Mouse (Mus musculus) mesoderm, embryonic 11.5 days (tissue): ENCODE data around the gene Gpr146.

Experiments used
- DNase-seq: peaks from one replicate; pipeline ENCODE4 v3.0.0-alpha.2; 2012; ENCODE audit warnings: low read depth, low spot score

The Gpr146 gene

DNA sequence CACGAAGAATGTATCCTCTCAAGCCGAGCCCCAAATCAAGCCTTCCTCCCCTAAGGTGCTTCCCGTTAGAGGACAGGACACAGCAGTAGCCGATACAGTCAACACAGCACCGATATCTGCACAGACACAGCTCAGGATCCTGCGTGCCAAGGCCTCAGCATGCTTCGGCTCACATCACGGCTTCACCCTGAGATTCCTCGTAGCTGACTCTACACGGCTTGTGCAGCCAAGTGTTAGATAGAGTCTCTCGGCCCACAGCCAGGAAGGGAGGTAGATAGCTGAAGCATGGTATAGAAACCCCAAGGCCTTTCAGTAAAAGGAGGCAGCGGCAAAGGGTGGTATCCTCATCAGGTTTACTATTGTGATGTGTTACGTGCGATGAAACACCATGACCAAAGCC lies 22.5 kb downstream of the Gpr146 start:
- DNase-seq, result no peak

DNA sequence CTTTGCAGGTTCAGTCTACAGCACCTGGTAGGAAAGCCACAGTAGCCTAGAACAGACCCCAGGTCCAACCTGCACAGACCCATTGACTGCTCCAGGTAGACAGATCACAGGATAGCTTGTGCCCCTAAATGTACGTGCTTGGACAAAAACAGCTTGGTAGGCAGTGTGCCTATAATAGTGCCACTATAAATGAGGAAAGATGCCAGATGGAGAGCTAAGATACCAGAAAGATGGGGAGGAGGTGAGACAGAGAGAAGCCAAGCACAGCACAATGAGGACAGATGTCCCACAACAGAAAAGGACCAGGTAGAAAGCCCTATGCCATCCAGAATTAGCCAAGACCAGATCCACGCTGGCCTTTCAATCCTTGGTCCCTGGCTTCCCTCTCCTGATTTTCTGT lies 24.6 kb downstream of the Gpr146 start:
- no peak for DNase-seq

DNA sequence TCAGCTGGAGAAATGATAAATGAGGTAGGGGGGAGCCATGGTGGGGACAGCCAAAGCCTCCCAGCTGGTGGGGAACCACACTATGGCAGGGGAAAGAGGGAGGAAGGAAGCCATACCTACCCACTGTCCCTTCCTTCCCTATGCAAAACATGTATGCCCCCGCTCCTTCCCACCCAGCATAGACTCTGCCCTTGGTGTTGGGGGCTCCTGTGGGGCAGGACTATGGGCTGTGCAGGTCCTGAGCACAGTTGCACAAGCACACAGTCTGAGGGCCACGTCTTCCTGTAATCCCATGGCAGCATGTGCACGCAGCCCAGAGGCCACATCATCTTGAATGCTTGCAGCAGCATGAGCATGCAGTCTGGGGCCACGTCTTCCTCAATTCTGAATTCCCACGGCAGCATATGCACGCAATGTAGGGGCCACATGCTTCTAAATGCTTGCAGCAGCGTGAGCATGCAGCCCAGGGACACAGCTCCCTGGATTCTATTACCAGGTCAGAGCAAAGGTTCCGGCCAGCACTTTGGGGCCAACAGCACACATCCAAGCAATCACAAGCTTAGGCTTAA lies 26.3 kb downstream of the Gpr146 start:
- no peak for DNase-seq

DNA sequence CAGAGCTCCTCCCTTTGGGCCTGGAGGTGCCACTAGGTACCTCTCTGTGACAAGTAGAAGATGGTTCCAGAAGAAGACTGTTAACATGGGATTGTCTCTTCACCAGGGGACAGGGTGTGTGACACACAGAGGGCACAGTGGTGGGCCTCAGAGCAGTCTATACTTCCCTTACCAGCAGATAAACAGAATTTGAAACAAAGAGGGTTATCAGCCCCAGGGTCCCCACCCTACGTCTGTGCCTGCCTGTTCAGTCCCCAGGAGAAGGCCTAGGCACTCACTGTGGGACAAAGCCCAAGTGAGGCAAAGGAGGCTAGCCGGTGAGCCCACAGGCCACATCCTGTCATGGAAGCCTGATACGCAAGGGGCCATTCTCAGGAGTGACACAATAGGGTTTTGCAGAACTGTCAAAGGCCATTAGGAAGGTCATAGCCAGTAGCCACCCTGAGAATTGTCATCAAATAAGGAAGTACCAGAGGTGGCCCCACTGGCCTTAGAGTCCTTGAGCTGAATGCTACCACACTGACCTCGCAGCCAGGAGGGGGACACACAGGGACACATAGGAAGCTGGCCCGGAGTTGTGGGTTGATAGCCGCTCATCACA lies 27.4 kb downstream of the Gpr146 start, which contains the start of gene C130050O18Rik:
TSS of gene C130050O18Rik (plus strand) at position 480 of the 601 bp plus-strand sequence.
- no peak for DNase-seq

DNA sequence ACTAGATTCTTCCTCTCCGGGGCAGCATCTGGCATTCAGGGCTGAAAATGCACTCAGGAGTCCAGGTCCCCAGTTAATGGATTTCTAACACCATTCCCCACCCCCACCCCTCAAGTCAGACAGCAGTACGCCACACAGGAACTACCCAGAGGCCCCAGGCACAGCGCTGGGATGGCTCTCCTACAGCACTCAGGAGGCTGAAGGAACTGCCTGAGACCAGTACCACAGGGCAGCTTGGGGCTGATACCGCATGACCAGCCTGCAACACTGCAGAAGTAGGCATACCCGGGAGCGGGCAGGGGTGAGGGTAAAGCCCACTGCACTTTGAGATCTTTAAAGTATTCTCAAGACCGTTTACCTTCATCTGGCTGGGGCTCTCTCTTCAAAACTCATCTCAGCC lies 28.0 kb downstream of the Gpr146 start:
- DNase-seq, result peak; percentile 23

DNA sequence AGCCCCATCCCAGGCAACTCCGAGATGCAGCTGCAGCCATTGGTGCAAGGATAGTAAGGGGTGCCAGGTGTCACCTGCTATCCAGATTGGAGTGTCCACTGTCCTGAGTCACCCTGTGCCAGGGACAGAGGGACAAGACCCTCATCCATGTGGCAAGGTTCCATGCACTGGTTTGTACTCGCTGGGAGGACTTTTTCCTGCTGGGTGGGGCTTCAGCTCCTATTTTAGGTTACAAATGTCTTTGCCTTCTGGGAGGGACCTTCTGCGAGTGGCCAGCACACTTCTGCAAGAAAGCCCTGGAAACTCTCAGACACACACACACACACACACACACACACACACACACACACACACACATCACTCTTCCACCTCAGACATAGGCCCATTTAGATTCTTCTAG lies 28.5 kb downstream of the Gpr146 start:
- no peak for DNase-seq

DNA sequence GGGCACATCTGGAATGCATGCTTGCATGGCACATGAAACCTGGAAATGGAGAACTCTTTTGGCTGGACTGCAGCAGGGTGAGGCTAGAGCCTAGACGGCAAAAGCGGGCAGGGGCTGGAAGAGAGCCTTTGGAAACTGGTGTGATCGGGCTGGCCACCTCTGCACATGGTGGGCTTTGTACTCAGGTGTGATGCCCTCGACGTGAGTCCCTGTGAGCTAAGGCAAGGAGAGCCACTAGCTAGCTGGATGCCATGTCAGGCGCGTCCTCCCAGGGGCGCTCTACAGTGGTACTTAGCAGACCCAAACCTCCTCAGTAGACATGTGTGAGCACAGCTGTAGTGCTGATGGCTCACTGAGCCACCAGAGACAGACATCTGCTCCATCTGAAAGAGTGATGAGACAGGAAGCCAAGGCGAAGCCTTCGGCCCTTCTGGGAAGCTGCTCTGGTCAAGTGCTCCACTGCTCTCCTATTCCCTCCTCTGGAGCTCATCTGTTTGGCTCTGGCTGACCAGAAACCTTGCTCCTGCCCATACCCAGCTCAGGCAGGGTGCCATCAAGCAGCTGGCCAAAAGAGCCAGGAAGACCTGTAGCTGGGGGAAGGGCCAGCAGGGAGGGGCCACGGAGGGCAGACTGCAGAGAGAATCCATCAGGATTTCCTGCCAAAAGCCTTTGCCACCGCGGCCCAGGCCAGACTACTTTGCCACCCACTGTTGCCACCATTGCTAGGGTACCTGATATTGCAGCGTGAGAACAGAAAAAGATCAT lies 29.8 kb downstream of the Gpr146 start:
- DNase-seq, result no peak

DNA sequence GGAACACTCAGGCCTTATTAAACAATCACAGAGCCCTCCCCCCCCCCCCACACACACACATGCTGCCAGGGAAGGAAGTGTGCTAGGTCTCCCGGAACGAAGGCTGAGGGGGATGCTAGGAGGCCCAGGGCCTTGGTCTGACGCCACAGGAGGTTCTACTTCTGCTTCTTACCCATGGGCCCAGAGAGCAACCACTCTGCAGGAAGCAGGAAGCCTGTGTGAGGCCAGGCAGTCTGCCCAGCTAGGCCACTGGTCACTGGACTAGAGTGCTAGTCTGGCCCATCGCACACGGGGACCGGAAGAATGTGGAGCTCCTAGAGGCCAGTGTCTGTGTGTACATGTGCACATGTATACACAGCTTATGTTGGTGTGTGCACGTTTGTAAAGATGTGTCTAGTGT lies 31.0 kb downstream of the Gpr146 start:
- DNase-seq, result no peak

DNA sequence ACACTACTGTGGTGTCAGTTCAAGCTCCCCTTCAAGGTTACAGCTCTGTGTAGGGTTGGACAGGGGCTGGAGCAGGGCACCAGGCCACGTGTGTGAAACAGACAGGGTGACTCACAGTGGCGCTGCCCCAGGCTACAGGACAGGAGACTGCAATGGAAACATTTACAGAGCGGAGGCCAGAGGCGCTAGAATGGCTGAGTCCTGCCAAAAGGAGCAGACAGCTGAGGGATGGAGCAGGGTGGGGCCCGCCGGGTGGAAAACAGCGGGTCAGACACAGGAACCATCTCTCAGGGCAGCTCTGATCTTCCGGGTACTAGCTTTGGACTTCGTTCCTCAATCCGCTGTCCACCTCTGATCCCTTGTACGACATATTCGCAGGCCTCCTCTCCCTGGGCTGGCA lies 31.9 kb downstream of the Gpr146 start:
- DNase-seq, result no peak

DNA sequence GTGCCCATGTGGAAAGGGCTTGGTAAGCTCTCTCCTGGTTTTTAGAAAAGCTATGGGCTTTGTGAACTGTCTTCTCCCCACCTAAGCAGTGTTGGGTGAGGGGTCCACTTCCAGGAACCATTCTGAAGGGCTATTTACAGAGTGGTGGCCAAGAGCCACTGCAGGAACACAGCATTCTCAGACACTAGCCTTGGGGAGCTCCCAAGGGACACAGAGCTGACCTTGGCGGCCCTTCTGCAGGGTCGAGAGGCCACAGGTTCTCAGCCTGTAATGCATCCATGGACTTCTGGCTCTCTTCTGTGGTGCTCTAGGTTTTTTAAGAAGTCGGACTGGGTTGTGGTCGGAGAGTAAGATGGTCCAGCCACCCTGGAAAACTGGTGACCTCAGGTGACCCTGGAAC lies 32.6 kb downstream of the Gpr146 start:
- DNase-seq, result no peak

DNA sequence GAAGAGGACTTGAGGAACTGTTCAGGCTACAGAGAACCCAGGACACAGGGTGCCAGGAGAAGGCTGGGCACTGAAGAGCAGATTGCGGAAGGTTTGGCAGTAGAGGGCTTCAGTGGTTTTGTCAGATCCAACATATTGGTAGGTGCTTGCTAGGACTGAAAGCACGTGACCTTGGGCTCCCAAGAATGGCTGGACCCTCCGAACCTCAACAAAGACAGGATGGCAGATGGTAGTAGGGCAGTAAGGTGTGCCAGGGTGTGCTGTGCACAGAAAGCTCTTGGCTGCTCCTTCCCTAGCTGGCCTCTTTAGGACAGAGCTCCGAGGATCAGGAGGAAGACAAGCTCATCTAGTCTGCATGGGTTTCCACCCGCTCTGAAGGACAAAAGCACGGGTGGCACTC lies 33.6 kb downstream of the Gpr146 start:
- no peak for DNase-seq

DNA sequence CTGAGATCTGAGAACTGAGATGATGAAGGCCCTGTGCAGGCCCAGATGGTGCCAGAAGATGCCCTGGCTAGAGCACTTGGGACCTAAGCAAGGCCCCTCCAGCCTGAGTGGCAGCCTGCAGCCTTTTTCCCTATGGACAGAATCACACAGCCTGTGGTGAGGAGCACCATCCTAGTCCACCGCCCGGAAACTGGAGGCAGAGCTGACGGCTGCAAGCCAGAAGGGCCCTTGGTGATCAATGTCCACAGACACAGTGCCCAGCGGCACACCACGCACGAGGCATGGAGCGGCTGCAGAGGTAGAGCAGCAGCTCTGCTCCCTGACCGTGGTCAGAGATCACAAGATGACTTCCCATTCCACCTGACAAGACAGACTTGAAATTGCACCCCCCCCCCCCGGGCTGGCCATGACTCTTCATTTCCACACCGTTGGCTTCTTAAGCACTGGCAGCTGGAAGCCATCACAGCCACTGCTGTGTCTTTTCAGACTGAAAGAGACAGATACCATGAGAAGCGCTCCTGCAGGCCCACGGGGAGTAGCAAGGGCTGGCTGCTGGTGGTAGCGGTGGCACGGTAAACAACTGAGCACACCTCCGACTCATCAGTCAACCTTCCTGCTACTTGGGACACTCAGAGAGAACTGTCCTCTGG lies 34.3 kb downstream of the Gpr146 start:
- DNase-seq, result no peak

DNA sequence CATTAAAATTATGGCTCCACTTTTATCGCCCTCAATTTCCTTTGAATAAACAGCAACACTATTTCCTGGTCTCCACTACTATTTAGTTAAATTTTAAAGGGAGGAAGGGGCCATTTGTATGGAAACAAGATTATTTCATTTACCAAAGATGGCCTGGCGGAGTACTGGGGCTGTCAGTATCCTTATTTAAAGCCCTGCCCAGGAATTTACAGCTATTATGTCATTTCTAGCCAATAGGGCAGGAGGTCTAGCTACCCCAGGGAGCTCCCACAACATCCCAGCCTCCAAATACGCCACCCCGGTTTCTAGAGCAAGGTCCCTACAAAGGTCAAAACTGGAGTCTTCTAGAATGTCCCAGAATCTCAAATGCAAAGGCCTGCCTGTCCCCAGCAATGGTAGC lies 36.0 kb downstream of the Gpr146 start:
- no peak for DNase-seq

DNA sequence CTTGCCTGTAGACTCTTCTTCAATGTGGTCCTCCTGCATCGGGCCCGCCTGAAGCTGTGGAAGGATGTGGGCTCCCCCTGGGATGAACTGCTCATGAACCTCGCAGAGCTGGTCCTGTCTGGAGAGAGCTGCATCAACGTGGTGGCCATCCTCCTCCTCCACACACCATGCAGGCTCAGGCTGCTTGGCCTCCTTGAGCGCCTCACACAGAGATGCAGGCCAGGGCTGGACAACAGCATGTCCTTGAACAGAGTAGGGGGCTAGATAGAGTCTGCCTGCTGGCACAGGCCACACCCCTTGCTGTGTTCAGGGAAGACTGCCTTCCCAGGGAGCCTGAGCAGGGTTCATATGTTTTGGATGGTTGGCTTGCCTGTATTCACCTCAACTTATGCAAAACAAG lies 37.5 kb downstream of the Gpr146 start:
- no peak for DNase-seq

DNA sequence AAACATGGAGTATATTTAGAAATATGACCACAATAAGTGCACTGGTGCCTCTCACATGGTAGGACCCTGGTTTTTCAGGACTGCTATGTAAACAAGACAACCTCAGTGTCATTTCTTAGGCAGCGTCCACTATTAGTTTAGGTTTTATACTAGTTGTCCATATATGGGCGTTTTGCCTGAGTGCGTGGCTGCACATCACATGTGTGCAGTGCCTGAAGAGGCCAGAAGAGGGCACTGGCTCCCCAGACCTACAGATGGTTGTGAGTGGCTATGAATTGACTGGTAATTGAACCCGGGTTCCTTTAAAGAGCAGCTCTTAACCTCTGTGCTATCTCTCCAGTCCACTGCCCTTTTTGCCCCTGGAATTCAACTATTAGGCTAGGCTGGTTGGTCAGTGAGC lies 39.4 kb downstream of the Gpr146 start:
- DNase-seq, result no peak

DNA sequence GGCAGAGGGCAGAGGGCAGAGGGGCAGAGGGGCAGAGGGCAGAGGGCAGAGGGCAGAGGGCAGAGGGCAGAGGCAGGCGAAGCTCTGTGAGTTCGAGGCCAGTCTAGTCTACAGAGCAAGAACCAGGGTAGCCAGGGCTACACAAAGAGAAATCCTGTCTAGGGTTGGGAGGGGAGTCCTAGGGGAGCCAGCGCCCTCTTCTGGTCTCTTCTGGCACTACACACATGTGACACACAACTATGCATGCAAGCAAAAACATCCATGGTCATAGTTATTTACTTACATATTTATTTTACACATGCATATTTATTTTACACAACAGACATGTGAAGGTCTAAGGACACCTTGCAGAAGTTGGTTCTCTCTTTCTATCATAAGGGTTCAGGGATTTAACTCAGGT lies 40.0 kb downstream of the Gpr146 start:
- no peak for DNase-seq

DNA sequence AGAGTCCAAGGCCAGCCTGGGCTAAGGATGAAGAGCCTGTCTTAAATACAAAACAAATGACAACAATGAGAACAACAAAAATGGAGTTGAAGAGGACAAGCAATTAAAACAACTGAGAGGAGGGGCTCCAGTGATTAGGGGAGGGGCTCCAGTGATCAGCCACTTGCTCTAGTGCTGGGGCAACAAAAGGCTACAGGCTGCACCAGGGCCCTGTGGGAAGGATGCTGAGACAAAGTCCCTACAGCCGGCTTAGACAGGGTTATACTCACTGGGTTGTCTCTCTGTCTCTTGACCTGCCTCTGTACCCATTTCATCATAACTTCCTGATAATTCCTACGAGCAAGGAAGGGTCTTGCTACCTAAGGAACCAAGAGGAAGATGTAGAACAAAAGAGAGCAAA lies 40.6 kb downstream of the Gpr146 start:
- DNase-seq, result no peak

DNA sequence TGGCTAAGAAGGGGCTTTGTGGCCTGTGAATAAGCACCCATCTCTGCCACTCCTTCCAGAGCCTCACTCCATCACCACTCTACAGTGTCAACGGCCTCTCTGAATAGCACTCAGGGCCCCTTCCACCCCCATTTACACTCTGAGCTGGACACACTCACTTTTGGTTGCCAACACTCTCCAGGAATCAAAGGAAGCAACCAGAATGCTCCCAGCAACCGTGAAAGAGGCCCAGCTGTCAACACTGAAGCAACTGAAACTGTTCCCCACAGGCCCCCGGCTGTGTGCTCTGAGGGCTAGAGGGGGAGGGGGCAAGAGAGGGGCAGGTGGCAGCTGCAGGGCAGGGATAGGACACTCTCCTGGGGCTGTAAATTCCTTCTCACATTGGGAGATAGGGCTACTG lies 41.1 kb downstream of the Gpr146 start:
- peak; percentile 52 for DNase-seq

DNA sequence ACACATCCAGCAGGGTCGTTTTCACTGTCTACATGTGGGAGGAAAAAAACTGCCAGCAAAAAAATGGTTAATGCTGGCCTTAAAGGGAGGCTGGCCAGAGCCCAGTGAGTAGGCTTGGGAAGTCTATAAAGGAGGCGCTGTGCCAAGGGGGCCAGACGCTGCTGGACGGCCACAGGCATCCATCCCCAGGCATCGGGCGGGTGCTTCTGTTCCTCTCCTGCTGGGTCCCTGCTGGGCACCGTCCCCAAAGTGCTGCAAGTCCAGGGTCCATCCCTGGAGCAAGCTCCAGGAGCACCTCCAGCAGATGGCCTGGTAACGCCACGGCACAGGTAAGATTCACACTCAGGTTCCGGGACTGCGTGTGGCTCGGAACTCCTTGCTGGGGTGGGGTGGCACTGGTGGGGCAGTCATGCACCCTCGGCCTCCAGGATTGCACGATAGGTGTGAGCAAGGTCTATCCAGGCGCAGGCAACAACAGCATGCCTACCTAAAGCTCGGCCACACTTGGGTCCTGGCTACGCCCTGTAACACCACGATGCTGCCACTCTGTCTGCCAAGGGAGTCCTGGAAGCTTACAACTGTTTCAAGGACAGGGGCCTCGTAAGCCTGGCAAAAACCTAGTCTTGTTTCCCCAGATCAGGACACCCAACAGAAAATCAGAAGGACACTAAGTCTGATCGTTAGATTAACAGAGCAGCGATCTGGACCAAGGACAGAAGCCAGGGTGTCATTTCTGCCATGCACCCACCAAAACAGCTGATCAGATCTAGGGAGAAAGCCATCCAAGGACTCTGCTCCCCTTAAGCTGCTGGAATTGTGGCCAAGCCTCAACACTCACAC lies 45.7 kb downstream of the Gpr146 start, which contains the start of gene Gper1:
TSS of gene Gper1 (plus strand) at position 126 of the 840 bp plus-strand sequence.
- DNase-seq, result no peak

DNA sequence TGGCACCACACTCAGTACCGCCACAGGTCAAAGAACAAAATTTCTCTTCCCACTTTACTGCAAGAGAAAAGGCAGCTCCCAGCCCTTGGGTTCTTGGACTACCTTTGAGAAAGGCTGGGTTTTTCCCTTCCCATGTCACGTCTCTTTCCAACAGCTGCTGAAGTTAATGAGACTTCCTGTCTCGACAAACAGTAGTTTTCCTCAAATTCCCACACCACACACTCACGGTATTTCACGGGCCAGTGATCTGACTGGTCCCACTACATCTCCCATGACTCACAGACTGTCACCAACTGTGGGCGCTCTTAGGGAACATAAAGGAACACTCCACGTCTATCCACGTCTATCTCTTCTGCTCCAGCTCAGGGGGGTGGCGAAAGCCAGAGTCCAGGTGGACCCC lies 47.7 kb downstream of the Gpr146 start:
- DNase-seq, result no peak

DNA sequence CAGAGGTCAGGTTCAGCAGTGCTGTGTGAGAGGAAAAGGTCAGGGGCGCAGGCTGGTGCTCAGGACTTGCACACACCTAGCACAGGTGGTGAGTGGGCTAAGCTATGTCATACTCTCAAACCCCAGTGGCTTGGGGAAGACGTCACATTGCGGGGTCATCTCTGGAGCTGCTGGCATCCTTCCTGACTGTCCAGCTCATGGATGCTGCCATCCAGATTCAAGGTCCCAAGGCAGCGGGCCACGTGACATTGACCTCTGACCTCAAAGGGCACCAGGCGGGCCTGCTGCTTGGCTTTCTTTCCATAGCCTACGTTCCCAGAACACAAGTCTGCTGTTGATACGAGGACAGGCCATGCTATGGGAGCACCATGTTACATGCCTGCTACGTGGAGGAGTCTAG lies 49.5 kb downstream of the Gpr146 start:
- DNase-seq, result no peak

DNA sequence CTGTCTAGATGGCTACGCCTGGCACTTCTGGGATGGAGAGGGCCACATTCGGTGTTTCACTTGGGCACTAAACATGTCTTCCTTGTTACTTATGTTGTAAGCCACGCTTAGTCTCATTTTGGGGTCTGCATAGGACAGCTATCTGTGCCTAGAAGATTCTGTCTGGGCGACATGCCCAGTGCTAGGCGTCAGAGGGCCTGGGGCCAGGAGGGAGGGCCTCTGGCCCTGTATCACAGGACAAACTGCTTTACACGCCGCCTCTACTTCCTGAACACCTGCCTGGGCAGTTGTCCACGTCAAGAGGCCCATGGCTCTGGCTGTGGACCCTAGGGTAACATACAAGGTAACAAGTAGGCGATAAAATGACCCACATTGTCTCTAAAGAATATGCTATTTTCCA lies 50.5 kb downstream of the Gpr146 start:
- no peak for DNase-seq
